Comparison of ENCODE assay signal across 22 mouse cellular contexts in genomic region chr9:51019670-51020069, GRCm38 (mm10). TPM values are rescaled to one million over a fixed set of nuclear protein-coding genes. Genes with fewer than 3 reads are reported as not detected.
"Had no signal": no experiment of that assay in that cellular context is flagged by ENCODE, and none has a peak within 500 bp of the region (broad histone marks: within the 10 kb centered on the region; RNA-seq: fewer than 3 reads in every experiment).

No protein-coding gene starts in this region.

- H3K4me2 ChIP-seq: liver, embryonic 15.5 days; lung, embryonic 15.5 days; midbrain, embryonic 11.5 days; midbrain, embryonic 13.5 days; midbrain, embryonic 15.5 days; neural tube, embryonic 12.5 days; stomach, embryonic 15.5 days had no signal

- H3K9ac ChIP-seq: liver, embryonic 15.5 days; liver, postnatal 0 days; lung, embryonic 15.5 days; midbrain, embryonic 13.5 days; midbrain, embryonic 15.5 days; neural tube, embryonic 12.5 days; stomach, embryonic 15.5 days had no signal

- H3K4me1 ChIP-seq: lung, embryonic 15.5 days; midbrain, embryonic 13.5 days; midbrain, embryonic 15.5 days; neural tube, embryonic 12.5 days; stomach, embryonic 15.5 days had no signal

- H3K36me3 ChIP-seq: liver, embryonic 15.5 days; lung, embryonic 15.5 days; midbrain, embryonic 13.5 days; midbrain, embryonic 15.5 days; neural tube, embryonic 12.5 days; stomach, embryonic 15.5 days had no signal

- DNase-seq: liver, postnatal 0 days; lung, adult 2 months; lung, postnatal 14 days; lung, postnatal 36 days; right cerebral cortex, postnatal 14 days had no signal

- H3K27ac ChIP-seq: liver, embryonic 15.5 days; lung, embryonic 15.5 days; macrophage; midbrain, embryonic 13.5 days; midbrain, embryonic 15.5 days; neural tube, embryonic 12.5 days; stomach, embryonic 15.5 days; stomach, postnatal 0 days had no signal

- H3K27me3 ChIP-seq: liver, embryonic 15.5 days; lung, embryonic 15.5 days; megakaryocyte, embryonic 14.5 days; midbrain, embryonic 13.5 days; midbrain, embryonic 15.5 days; neural tube, embryonic 12.5 days; stomach, embryonic 15.5 days had no signal

- H3K9me3 ChIP-seq: liver, embryonic 15.5 days; lung, embryonic 15.5 days; midbrain, embryonic 13.5 days; midbrain, embryonic 15.5 days; neural tube, embryonic 12.5 days; stomach, embryonic 15.5 days had no signal

- H3K4me3 ChIP-seq: liver, embryonic 15.5 days; lung, embryonic 15.5 days; megakaryocyte, embryonic 14.5 days; midbrain, embryonic 13.5 days; midbrain, embryonic 15.5 days; neural tube, embryonic 12.5 days; stomach, embryonic 15.5 days had no signal

- ATAC-seq: liver, postnatal 0 days; lung, postnatal 0 days; midbrain, embryonic 13.5 days; midbrain, embryonic 15.5 days had no signal

RNA-seq across cellular contexts. Expression of gene Btg4, which starts 41.0 kb away (rescaled TPM):
- total RNA-seq: midbrain, postnatal 0 days; monocyte, adult 5-6 weeks; neutrophil, adult 5-6 weeks had no signal
- polyA plus RNA-seq: liver, embryonic 15.5 days; liver, postnatal 0 days; lung, embryonic 15.5 days; macrophage; midbrain, embryonic 11.5 days; midbrain, embryonic 13.5 days; midbrain, embryonic 15.5 days; midbrain, postnatal 0 days; neural tube, embryonic 12.5 days; neural tube, embryonic 14.5 days; spleen, adult 2 months; stomach, embryonic 15.5 days; stomach, postnatal 0 days; thymus, adult 2 months had no signal

RNA-seq across cellular contexts. Expression of gene Layn, which starts 57.2 kb away (rescaled TPM):
- total RNA-seq: monocyte, adult 5-6 weeks had no signal
